Mouse (Mus musculus) thymus, adult 2 months (tissue): ENCODE results near the gene B3gnt7.

Experiments used
- CTCF ChIP-seq: fragments of 200-500 bp; IDR thresholded peaks from 2 replicates; pipeline ENCODE4 v1.5.1; 2012; ENCODE audit warnings: mild to moderate bottlenecking, control low read depth, low read length, moderate library complexity, borderline replicate concordance; ENCODE audit not compliant: control insufficient read depth, poor library complexity, insufficient read depth; ENCODE audit errors: extremely low read depth
- POLR2A ChIP-seq: fragments of 200-500 bp; IDR thresholded peaks from 2 replicates; pipeline ENCODE4 v1.6.1; 2012; ENCODE audit warnings: mild to moderate bottlenecking, low read length, control low read depth, moderate library complexity; ENCODE audit not compliant: control insufficient read depth, poor library complexity, insufficient read depth; ENCODE audit errors: extremely low read depth

- TF ChIP-seq CTCF (no peak), POLR2A (no peak)
Observed at GRCm38 (mm10) chr1:86346851-86347715, 44.5 kb downstream of the B3gnt7 start.
